Mouse (Mus musculus): ENCODE data around the gene Dhx32. TPM values are rescaled to one million over a fixed set of nuclear protein-coding genes. Genes with fewer than 3 reads are reported as not detected.

The Dhx32 gene
- polyA plus RNA-seq, 1 experiment from 2014 or later: 36.8 TPM

DNA sequence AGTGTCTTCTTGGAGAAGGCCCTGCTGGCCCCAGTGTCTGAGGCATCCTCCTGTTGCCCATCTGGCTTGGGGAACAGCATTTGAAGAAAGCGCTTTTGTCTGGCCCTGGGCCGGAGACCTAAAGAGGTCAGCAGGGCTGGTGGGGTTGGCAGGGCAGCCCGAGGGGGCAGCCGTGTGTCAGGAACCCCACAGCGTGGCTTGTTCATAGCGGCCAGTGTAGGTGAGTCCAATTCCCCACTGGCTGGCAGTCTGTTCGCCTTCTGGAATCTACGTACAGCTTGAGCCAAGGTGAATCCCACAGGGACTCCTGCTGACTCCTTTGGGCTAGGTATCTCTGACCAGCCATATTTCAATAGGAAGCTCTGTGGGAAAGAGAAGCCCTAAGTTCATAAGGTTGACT is 103.8 kb downstream of the Dhx32 start:
- H3K9me3 ChIP-seq: no peaks in the 10 kb centered on the region
- no peak for ATAC-seq (ENCODE audit: low FRiP score, low read depth)
- no peak overlapping the region for H3K4me2 ChIP-seq (replicated peaks)
- H3K4me3 ChIP-seq: no peak overlapping the region
- no peak overlapping the region for H3K27ac ChIP-seq
- H3K27me3 ChIP-seq (replicated peaks): no peaks in the 10 kb centered on the region
- 93% methylated on average over 8 of the region's 8 CpGs for WGBS
- H3K4me1 ChIP-seq: no peaks in the 10 kb centered on the region
- H3K36me3 ChIP-seq: peaks cover 3% of the 10 kb centered on the region; the same call in 1 of the 2 replicates
- no peak overlapping the region for H3K9ac ChIP-seq

DNA sequence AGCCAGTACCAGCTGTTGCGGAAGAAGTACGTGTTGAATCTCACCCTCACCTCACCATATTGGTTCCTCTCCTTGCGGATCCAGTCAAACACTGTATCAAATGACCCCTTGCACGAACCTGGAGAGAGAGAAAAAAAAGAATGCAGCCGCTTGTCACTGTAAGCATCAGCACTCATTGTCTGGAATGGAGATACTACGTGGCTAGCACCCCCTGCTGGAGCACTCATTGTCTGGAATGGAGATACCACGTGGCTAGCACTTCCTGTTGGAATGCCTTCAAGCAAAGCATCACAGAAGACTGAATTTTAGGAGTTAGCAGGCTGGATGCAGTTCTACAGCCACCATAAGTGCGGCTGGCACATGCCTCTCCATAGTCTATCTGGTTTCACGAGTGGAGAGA is 106.5 kb downstream of the Dhx32 start:
- Histone ChIP-seq H3K36me3 (peaks cover 29% of the 10 kb centered on the region), H3K4me3 (no peak overlapping the region), H3K4me1 (no peaks in the 10 kb centered on the region), H3K27me3 (replicated peaks) (no peaks in the 10 kb centered on the region), H3K9me3 (no peaks in the 10 kb centered on the region), H3K9ac (no peak overlapping the region), H3K27ac (no peak overlapping the region), H3K4me2 (replicated peaks) (no peak overlapping the region)
- 72% methylated on average over 9 of the region's 9 CpGs for WGBS
- no peak for ATAC-seq (ENCODE audit: low FRiP score, low read depth)

Other genes with a start within 250 kb of the Dhx32 start
- not detected in 2 replicates for gene Tex36, start 180.6 kb downstream of the Dhx32 start, polyA plus RNA-seq (2016; fragmentation: Nextera tagmentation; extraction: Ambion mirVana)
- gene Edrf1, start 145.2 kb downstream of the Dhx32 start, polyA plus RNA-seq (2016; fragmentation: Nextera tagmentation; extraction: Ambion mirVana): 31.3 and 33.8 TPM in 2 replicates
- 0.18 TPM in 1 of 2 replicates, not detected in the other for gene Mmp21, start 102.7 kb downstream of the Dhx32 start, polyA plus RNA-seq (2016; fragmentation: Nextera tagmentation; extraction: Ambion mirVana)
- 128 and 134 TPM in 2 replicates for gene Bccip, start 73.4 kb downstream of the Dhx32 start, polyA plus RNA-seq (2016; fragmentation: Nextera tagmentation; extraction: Ambion mirVana)
- gene Uros, start 72.7 kb downstream of the Dhx32 start, polyA plus RNA-seq (2016; fragmentation: Nextera tagmentation; extraction: Ambion mirVana): 40.8 and 44.3 TPM in 2 replicates
- 1.1 and 1.5 TPM in 2 replicates for gene Fank1, start 5.9 kb downstream of the Dhx32 start, polyA plus RNA-seq (2016; fragmentation: Nextera tagmentation; extraction: Ambion mirVana)

Measured in neural tube, embryonic 12.5 days (tissue).